Mouse (Mus musculus): ENCODE data around the gene Celf2.

GRCm38 (mm10) chr2:6648877-6649276 is 860.5 kb downstream of the Celf2 start:
- TF ChIP-seq POLR2A (IDR thresholded peaks at IDR 0.05; ENCODE audit: borderline replicate concordance, control insufficient read depth, low read depth, low read length) (no peak), CTCF (IDR thresholded peaks at IDR 0.05; ENCODE audit: control insufficient read depth, insufficient read depth, low read length) (no peak)
